Mouse (Mus musculus) bone marrow macrophage, adult 2 months (primary cell): ENCODE measurements around the gene Krt16.

Source experiments
- CTCF ChIP-seq: IDR thresholded peaks from 2 replicates; pipeline ENCODE4 v1.5.1; 2012; ENCODE audit warnings: low read depth, mild to moderate bottlenecking, low read length, moderate library complexity
- POLR2A ChIP-seq: IDR thresholded peaks from 2 replicates; pipeline ENCODE4 v1.6.1; 2012; ENCODE audit warnings: mild to moderate bottlenecking, low read depth, low read length, borderline replicate concordance

DNA sequence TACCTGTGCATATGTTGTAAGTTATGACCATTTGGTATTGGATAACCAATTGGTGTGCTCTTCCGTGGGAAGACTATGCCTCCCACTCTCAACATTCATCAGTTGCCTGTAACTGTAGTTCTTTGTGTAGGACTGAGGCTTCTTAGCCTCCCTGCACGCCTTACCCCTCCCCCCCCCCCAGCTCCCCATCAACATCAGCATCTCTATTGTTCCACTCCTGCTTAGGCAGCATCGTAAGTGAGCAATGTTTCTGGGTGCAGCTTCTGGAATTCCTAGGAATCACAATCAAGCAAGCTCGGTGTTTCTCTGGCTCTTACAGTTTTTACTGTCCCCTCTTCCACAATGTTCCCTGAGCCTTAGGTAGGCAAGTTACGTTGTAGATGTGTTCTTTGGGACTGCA is 26.8 kb upstream of the Krt16 start:
- TF ChIP-seq POLR2A: no peak
- no peak for TF ChIP-seq CTCF
